Mouse (Mus musculus): ENCODE results near the gene Lypd6b. TPM values are rescaled to one million over a fixed set of nuclear protein-coding genes. Genes with fewer than 3 reads are reported as not detected.
A peak's percentile ranks its signal among the peaks of the same experiment; 100 is the strongest.

Lypd6b gene
- polyA plus RNA-seq, 1 experiment from 2014 or later = 18.7 TPM

DNA sequence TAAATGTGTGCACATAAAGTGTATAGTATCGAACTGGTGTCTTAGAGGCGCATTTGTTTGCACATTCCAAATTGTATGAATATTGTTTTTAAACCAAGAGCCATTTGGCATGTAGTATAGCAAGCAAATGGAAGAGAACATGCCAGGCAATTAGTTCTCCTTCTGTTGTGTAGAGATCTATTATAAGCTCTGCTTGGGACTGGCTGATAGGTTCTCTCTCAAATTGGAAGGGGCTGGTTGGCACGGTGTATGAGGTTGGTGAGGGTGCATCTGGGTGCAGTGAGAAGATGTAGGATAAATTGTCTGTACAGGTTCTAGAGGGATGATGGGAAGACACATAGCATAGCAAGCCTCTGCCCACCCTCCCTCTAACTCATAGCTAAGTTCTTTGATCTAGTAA is 42.9 kb downstream of the Lypd6b start:
- Histone ChIP-seq H3K9ac (no peak overlapping the region), H3K9me3 (no peaks in the 10 kb centered on the region), H3K4me3 (no peak overlapping the region), H3K36me3 (no peaks in the 10 kb centered on the region), H3K4me1 (no peaks in the 10 kb centered on the region), H3K4me2 (no peak overlapping the region), H3K27ac (no peak overlapping the region), H3K27me3 (no peaks in the 10 kb centered on the region)
- WGBS = 82% methylated on average over 3 of the region's 3 CpGs
- no peak for ATAC-seq (ENCODE audit: insufficient number of reproducible peaks, low FRiP score, low TSS enrichment, low read depth)

- Histone ChIP-seq H3K9me3 (no peaks in the 10 kb centered on the region), H3K27me3 (no peaks in the 10 kb centered on the region), H3K4me2 (no peak overlapping the region), H3K9ac (no peak overlapping the region), H3K4me1 (peaks cover 1% of the 10 kb centered on the region; the same call in 1 of the 2 replicates), H3K36me3 (no peaks in the 10 kb centered on the region), H3K27ac (no peak overlapping the region), H3K4me3 (no peak overlapping the region)
- ATAC-seq (ENCODE audit: insufficient number of reproducible peaks, low FRiP score, low TSS enrichment, low read depth) = 0 out of 2 replicates have a peak, but pooled peaks have one; percentile 19
- WGBS = 72% methylated on average over 9 of the region's 9 CpGs
These were observed 44.9 kb downstream of the Lypd6b start for GRCm38 (mm10) chr2:49832277-49832803.

GRCm38 (mm10) chr2:49837454-49838059 is 50.1 kb downstream of the Lypd6b start:
- H3K9me3 ChIP-seq = no peaks in the 10 kb centered on the region
- no peak for ATAC-seq (ENCODE audit: insufficient number of reproducible peaks, low FRiP score, low TSS enrichment, low read depth)
- H3K4me1 ChIP-seq = peaks cover 13% of the 10 kb centered on the region
- WGBS = 42% methylated on average over 12 of the region's 12 CpGs
- H3K27ac ChIP-seq = no peak overlapping the region
- no peak overlapping the region for H3K9ac ChIP-seq
- H3K27me3 ChIP-seq = no peaks in the 10 kb centered on the region
- no peak overlapping the region for H3K4me2 ChIP-seq
- no peaks in the 10 kb centered on the region for H3K36me3 ChIP-seq
- H3K4me3 ChIP-seq = no peak overlapping the region

DNA sequence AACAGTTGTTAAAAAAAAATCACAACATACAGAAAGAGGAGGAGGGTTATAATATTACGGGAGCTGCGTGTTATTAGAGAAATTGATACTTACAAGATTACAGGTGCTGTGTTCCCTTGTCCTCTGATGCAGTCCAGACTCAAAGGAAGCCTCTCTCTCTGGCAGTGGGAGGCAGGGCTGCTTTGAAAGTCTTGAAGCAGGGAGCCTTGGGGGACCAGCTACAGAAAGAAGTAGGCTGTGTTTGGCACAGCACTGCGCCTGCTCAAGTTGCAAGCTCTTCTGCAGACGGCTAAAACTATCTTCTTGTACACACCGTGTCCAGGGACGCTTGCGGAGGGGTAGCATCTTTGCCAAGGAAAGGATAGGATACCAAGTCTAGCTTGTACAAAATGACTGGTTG is 51.1 kb downstream of the Lypd6b start:
- Histone ChIP-seq H3K27ac (no peak overlapping the region), H3K4me3 (no peak overlapping the region), H3K27me3 (no peaks in the 10 kb centered on the region), H3K4me1 (peaks cover 13% of the 10 kb centered on the region), H3K36me3 (no peaks in the 10 kb centered on the region), H3K9me3 (no peaks in the 10 kb centered on the region), H3K9ac (no peak overlapping the region), H3K4me2 (no peak overlapping the region)
- no peak for ATAC-seq (ENCODE audit: insufficient number of reproducible peaks, low FRiP score, low TSS enrichment, low read depth)
- 38% methylated on average over 7 of the region's 7 CpGs for WGBS

DNA sequence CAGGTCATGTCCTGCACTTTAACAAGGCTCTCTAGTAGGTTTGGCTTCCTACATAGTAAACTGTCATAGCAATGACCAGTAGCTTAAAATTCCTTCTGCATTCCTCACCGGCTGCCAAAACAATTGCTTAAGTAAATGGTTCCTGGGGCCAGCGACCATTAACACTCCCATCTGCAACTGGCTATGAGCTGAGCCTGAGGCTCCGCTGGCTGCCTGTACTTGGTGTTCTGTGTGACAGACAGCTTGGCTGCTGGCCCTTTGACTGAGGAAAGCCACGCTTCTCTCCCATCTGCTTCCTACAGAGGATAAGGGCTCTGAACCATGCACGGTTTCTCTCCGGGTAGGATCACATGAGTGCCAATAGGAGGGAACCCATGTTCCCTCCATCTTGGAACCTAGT is 53.1 kb downstream of the Lypd6b start:
- Histone ChIP-seq H3K9me3 (no peaks in the 10 kb centered on the region), H3K36me3 (no peaks in the 10 kb centered on the region), H3K27ac (no peak overlapping the region), H3K4me1 (peaks cover 13% of the 10 kb centered on the region), H3K27me3 (no peaks in the 10 kb centered on the region), H3K4me3 (no peak overlapping the region), H3K9ac (no peak overlapping the region), H3K4me2 (no peak overlapping the region)
- no peak for ATAC-seq (ENCODE audit: insufficient number of reproducible peaks, low FRiP score, low TSS enrichment, low read depth)
- WGBS = 24% methylated on average over 6 of the region's 6 CpGs

GRCm38 (mm10) chr2:49841089-49841488 is 53.6 kb downstream of the Lypd6b start:
- 83% methylated on average over 5 of the region's 5 CpGs for WGBS
- no peak for ATAC-seq (ENCODE audit: insufficient number of reproducible peaks, low FRiP score, low TSS enrichment, low read depth)

GRCm38 (mm10) chr2:49845104-49845503 is 57.6 kb downstream of the Lypd6b start:
- 58% methylated on average over 7 of the region's 7 CpGs for WGBS
- Histone ChIP-seq H3K4me3 (no peak overlapping the region), H3K4me2 (no peak overlapping the region), H3K4me1 (peaks cover 5% of the 10 kb centered on the region), H3K27ac (no peak overlapping the region), H3K9me3 (no peaks in the 10 kb centered on the region), H3K36me3 (no peaks in the 10 kb centered on the region), H3K27me3 (no peaks in the 10 kb centered on the region), H3K9ac (no peak overlapping the region)
- ATAC-seq (ENCODE audit: insufficient number of reproducible peaks, low FRiP score, low TSS enrichment, low read depth) = no peak

More at GRCm38 (mm10) chr2:49841089-49841488, 53.6 kb downstream of the Lypd6b start:
- no peaks in the 10 kb centered on the region for H3K36me3 ChIP-seq
- H3K9ac ChIP-seq = no peak overlapping the region
- H3K4me3 ChIP-seq = no peak overlapping the region
- H3K4me2 ChIP-seq = no peak overlapping the region
- no peaks in the 10 kb centered on the region for H3K27me3 ChIP-seq
- peaks cover 13% of the 10 kb centered on the region for H3K4me1 ChIP-seq
- no peaks in the 10 kb centered on the region for H3K9me3 ChIP-seq
- H3K27ac ChIP-seq = no peak overlapping the region

DNA sequence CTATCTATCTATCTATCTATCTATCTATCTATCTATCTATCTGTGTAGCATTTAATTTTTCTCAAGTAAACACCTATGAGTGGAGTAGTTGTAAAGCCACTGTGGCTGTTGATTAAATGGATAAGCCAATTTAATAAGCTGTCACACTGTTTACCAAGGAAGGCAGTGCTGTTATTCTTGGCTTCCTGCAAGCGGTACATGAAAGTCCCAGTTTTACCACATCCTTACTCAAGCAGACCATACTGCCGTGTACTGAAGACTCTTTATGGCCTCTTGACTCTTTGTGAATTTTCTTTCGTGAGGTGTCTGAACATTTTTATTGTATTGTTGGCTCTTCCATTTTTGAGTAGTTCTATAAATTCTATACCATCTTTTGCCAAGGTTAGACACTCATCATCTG is 58.6 kb downstream of the Lypd6b start:
- no peak overlapping the region for H3K27ac ChIP-seq
- WGBS = 44% methylated on average over 3 of the region's 3 CpGs

GRCm38 (mm10) chr2:49846880-49847279 is 59.4 kb downstream of the Lypd6b start:
- no peaks in the 10 kb centered on the region for H3K9me3 ChIP-seq
- 88% methylated on average over 3 of the region's 3 CpGs for WGBS
- ATAC-seq (ENCODE audit: insufficient number of reproducible peaks, low FRiP score, low TSS enrichment, low read depth) = no peak
- no peaks in the 10 kb centered on the region for H3K27me3 ChIP-seq
- no peak overlapping the region for H3K9ac ChIP-seq
- no peaks in the 10 kb centered on the region for H3K4me1 ChIP-seq
- no peak overlapping the region for H3K27ac ChIP-seq
- no peak overlapping the region for H3K4me3 ChIP-seq
- no peaks in the 10 kb centered on the region for H3K36me3 ChIP-seq
- no peak overlapping the region for H3K4me2 ChIP-seq

More for the DNA sequence above, 58.6 kb downstream of the Lypd6b start:
- no peaks in the 10 kb centered on the region for H3K36me3 ChIP-seq
- H3K9ac ChIP-seq = no peak overlapping the region
- H3K4me2 ChIP-seq = no peak overlapping the region
- no peak for ATAC-seq (ENCODE audit: insufficient number of reproducible peaks, low FRiP score, low TSS enrichment, low read depth)
- 0 out of 2 replicates have a peak, but pooled peaks cover under 1% of the 10 kb centered on the region for H3K4me1 ChIP-seq
- no peaks in the 10 kb centered on the region for H3K27me3 ChIP-seq
- H3K9me3 ChIP-seq = no peaks in the 10 kb centered on the region
- H3K4me3 ChIP-seq = no peak overlapping the region

GRCm38 (mm10) chr2:49847831-49848230 is 60.3 kb downstream of the Lypd6b start:
- H3K4me1 ChIP-seq = no peaks in the 10 kb centered on the region
- H3K27me3 ChIP-seq = no peaks in the 10 kb centered on the region
- WGBS = 78% methylated on average over 2 of the region's 2 CpGs
- ATAC-seq (ENCODE audit: insufficient number of reproducible peaks, low FRiP score, low TSS enrichment, low read depth) = no peak
- H3K4me3 ChIP-seq = no peak overlapping the region
- H3K9ac ChIP-seq = no peak overlapping the region
- no peak overlapping the region for H3K4me2 ChIP-seq
- H3K9me3 ChIP-seq = no peaks in the 10 kb centered on the region
- no peaks in the 10 kb centered on the region for H3K36me3 ChIP-seq
- H3K27ac ChIP-seq = no peak overlapping the region

GRCm38 (mm10) chr2:49849771-49850170 is 62.3 kb downstream of the Lypd6b start:
- H3K4me2 ChIP-seq = no peak overlapping the region
- H3K9ac ChIP-seq = no peak overlapping the region
- no peaks in the 10 kb centered on the region for H3K4me1 ChIP-seq
- 76% methylated on average over 1 of the region's 1 CpGs for WGBS
- no peaks in the 10 kb centered on the region for H3K27me3 ChIP-seq
- no peak overlapping the region for H3K4me3 ChIP-seq
- H3K27ac ChIP-seq = no peak overlapping the region
- ATAC-seq (ENCODE audit: insufficient number of reproducible peaks, low FRiP score, low TSS enrichment, low read depth) = no peak
- no peaks in the 10 kb centered on the region for H3K36me3 ChIP-seq
- H3K9me3 ChIP-seq = no peaks in the 10 kb centered on the region

GRCm38 (mm10) chr2:49851977-49852376 is 64.5 kb downstream of the Lypd6b start:
- no peaks in the 10 kb centered on the region for H3K36me3 ChIP-seq
- ATAC-seq (ENCODE audit: insufficient number of reproducible peaks, low FRiP score, low TSS enrichment, low read depth) = no peak
- H3K4me1 ChIP-seq = no peaks in the 10 kb centered on the region; the same call in 1 of the 2 replicates
- no peaks in the 10 kb centered on the region for H3K9me3 ChIP-seq
- no peak overlapping the region for H3K4me3 ChIP-seq
- no peaks in the 10 kb centered on the region for H3K27me3 ChIP-seq
- H3K27ac ChIP-seq = no peak overlapping the region
- no peak overlapping the region for H3K4me2 ChIP-seq
- H3K9ac ChIP-seq = no peak overlapping the region

Measured in limb, embryonic 15.5 days (tissue).